Mouse (Mus musculus): ENCODE results near the gene Pik3ca.
A peak's percentile ranks its signal among the peaks of the same experiment; 100 is the strongest.

Pik3ca gene

DNA sequence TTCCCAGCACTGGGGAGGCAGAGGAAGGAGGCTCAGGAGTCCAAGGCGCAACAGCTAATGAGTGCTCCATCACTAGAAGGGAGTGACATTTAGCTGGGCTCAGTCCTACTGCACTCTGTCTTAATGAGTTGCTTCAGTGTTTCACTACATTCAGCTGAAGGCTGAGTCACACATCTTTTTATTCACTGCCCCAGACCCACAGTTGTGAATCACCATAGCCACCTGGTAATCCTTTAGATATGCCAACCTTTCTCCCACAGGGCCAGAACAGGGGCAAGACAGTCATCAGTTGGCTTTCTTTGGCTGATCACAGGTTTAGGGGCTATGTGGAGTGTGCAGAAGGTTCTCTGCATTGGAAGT is 99.2 kb downstream of the Pik3ca start:
- DNase-seq (ENCODE audit: low spot score in 2 of 2): no peak

DNA sequence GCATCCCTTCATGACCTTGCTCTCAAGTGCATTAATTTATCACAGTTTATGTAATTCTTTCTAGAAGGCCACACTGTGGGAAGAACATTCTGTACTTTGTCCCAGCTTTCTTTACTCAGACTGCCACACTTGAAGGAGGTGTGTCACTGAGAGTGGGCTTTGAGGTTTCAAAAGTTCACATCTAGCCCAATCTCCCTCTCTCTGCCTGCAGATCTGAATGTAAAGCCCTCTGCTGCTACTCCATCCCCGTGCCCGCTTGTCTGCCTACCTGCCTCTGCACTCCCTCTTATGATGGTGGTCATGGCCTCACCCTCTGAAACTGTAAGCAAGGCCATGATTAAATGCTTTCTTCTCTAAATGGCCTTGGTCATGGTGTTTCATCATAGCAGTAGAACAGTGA is 102.9 kb downstream of the Pik3ca start:
- DNase-seq (ENCODE audit: low spot score in 2 of 2): peak in 1 of 2 experiments; percentile 22

DNA sequence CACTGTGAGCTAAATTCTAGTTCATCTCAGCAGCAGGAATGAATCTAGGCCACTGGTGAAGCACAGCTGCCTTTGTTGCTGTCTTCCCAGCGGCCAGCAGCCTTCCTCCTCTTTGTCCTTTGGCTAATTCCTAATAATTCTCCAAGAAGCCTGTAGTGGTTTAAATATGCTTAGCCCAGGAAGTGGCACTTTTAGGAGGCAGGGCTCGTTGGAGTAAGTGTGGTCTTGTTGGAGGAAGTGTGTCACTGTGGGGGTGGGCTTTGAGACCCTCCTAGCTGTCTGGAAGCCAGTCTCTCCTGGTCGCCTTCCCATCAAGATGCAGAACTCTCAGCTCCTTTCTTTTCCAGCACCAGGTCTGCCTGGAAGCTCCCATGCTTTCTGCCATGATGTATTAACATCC is 108.4 kb downstream of the Pik3ca start:
- no peak for DNase-seq (ENCODE audit: low spot score in 2 of 2)

DNA sequence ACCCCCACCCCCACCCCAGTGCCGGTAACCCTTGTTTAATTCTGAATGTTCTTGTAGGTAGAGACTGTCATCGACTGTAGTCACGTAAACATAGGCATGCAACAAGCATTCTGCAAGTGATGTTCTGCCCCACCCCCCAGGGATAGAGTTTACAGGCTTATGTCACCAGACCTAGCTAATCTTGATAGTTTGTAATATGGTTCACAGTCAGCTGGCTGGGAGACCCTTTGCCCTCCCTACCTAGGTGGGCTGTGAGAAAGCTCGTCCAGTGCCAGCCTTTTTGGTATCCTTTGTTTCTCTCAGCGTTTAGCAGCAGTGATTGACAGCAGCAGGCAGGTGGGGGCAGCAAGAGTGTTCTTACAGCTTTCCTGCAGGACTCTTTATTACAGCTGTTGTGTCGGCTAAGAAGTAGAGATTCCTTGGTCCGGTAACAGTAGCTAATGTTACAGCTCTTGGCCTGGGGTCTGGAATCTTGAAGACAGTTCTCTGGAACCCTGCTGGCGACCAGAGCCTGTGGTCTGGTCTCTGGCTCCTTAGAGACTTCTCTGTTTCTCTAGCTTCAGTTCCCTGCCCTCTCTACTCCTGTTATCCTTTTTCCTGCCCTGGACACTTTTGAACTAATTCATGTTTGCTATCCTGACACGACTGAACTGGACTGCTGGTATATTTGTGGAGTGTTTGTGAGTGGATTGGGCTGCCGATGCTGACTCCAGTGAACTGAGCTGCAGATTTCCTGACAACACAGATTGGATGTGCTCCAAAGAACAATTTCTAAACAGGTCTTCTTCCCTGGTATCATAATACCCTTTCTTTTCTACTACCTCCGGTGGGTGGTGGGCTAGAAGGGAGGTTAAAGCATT is 109.1 kb downstream of the Pik3ca start:
- DNase-seq (ENCODE audit: low spot score in 2 of 2): no peak

DNA sequence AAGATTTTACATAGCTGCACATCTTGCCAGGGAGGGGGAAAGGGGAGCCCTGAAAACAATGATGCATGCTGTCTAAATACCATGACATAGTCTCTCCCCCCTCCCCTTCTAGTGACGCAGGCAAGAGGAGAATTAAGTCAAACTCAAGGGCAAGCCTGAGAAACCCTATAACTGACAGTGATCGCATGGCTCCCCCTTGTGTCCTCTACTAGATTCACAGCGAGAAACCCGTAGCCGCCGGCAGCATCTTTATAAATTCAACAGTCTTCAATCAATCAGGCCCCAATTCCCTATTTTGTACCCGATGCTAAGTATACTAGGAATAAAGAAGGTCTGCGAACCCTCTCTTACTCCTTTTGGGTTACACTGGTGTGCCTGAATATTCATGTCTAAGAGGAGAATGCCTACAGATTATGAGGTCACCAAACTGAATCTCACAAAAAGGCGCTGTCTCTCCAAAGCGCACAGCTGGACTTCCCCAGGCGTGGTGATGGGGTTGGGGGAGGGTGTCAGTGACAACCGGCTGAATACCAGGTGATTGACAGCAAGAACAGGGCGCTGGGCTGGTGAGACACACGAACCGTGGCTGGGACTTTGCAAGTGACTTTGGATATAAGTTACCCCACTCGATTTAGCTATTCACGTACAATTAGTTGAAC is 111.3 kb downstream of the Pik3ca start:
- DNase-seq (ENCODE audit: low spot score in 2 of 2): peak in 1 of 2 experiments; percentile 32

DNA sequence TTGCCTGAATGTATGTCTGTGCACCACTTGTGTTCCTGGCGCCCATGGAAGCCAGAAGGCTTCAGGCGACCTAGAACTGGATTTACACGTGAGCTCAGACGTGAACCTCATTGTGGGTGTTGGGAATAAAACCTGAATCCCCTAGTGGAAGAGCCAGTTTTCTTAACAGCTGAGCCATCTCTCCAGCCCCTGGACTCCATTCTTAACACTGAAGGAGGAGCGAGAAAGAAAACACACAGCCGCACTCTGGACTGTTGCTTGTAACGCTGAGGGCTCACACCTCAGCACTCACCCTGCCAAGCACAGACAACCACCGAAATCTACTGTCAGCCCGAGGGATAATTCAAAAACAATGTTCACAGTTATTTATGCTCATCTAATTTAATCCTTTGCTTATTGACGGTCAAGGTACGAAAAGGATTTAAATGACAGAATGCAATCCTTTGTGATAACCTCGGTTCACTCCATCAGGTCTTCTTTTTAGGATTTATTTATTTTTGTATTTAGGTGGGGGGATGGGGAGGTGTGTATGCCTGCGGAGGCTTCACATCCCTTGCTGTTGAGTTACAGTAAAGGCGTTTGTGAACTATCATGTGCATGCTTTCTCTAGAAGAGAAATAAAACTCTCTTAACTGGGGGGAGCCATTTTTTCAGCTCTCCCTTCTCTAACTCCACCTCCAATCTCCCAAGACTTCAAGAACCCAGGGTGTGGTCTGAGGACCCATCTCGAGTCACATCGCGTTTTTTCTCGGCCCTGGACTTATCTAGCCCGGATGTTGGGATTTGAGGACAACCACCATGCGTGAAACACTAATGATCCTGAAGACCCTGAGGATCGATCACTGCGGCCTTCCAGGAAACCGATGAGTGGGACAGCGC is 112.3 kb downstream of the Pik3ca start, which contains the start of gene Zfp639:
Gene Zfp639 (plus strand): TSS at position 764 of the 879 bp plus-strand sequence.
- DNase-seq (ENCODE audit: low spot score in 2 of 2): no peak

DNA sequence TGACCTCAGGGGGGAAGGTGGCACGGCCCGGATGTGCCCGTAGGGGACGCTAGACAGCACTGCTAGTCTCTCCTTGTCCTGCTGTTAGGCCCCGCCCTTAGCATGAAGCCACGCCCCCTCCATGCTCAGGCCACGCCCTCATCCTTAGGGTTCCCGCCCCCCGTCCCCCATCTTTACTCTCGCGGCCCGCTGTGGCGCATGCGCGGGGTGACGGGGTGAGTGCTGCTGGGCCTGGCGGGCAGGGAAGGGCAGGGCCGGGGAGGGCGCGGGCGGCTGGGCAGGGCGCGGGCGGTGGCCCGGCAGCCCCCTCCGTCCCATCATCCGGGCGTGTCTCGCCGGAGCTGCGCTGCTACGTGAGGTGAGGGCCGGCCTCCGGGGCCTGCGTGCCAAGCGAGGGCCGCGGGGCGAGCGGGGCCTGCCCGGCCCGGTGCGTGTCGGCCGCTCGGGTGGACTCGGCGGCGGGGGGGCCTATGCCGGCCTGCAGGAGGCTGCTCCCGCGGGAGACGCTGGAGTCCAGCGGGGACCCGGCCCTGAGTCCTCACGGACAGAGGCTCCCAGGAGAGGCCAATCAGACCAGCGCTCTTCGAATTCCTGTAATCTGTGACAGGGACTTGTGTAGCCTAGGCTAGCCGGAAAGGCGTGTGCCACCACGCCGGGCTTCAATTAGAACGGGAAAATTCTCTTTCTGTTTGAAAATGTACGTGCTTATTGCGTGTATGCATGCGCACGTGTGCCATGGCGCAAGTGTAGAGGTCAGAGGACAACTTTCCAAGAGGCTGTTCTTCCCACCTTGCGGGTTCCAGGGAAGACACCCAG is 113.1 kb downstream of the Pik3ca start:
- DNase-seq (ENCODE audit: low spot score in 2 of 2): peak; percentile 96 to 97

DNA sequence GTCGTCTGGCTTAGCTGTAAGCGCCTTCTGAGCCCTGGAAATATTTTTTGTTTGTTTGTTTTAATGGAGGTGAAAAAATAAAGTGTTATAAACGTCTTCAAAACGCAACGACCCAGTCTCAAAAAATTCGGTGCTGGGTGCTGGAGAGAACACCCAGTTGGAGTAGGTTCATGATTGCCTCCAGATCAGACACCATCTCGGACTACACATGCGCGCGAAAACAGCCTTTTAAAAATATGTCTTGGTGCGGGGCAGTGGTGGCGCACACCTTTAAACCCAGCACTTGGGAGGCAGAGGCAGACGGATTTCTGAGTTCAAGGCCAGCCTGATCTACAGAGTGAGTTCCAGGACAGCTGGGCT is 113.7 kb downstream of the Pik3ca start:
- no peak for DNase-seq (ENCODE audit: low spot score in 2 of 2)

DNA sequence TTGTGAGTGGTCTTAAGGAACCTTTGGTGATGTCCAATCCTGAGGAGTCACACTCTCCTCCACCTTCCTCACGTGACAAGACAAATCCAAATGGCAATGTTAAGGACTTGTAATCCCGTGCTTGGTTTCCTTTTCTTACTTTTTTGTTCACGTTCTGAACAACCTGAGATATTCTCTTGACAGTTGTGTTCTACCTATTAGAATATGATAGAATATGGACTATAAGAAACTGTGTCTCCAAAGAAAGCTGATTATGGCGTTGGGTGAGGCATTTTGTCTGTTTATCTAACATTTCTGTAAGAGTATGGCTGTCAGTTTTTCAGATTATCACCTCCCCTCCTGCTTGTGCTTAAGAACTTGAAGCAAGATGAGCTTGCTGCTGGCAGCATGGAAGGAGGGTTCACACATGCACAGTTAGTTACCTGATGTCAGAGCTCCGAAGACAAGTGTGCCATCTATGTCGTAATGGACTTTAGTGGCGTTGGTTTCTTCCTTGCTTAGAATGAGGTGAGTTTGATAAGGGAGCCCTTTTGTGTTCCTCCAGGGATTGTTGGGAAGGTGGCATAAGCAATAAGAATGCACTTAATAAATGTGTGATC is 115.3 kb downstream of the Pik3ca start:
- no peak for DNase-seq (ENCODE audit: low spot score in 2 of 2)

DNA sequence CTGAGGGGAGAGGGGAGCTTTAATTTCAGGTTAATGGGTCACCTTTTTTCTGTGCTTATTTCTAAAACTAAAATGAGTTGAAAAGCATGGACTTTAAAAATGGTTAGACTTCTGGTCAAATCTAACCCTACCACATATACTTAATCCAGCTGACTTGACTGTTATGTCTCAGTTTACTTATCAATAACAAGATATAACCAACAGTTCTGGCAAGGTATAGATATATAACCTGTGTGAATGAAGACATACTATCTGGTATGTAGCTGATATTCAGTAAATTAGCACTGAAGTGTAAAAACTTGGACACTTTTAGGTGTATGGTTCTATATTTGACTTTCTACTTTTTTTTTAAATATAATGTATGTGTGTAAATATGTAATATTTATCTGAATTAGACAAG is 116.1 kb downstream of the Pik3ca start:
- no peak for DNase-seq (ENCODE audit: low spot score in 2 of 2)
